ENCODE assay signal across 8 mouse cellular contexts in the genomic region with DNA sequence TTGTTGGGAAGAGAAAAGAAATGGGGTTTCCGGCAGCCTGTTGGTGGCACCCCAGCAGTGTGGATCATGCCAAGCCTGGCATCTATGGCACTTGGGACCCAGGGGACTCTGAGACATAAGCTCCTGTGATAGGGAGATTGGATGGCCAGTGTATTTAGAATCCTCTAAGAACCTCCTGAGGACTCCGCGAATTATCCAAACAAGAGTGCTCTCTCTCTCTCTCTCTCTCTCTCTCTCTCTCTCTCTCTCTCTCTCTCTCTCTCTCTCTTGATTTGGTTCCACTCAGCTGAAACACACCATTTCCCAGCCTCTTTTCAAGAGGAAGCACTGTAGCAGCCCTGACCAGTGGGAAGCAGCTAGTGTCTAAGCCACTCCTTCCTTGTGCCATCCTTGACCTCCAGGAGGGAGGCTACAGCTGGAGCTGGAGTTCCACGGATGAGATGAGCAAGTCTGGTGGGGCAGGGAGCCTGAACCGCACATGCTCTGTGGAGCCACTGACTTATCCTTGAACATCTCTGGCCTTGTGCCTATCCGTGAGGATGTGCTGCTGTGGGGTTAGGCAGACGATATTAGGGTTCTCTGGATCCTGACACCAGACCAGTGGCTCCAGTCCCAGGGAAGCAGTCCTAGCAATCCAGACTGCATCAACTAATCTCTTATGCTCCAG.
DNase-seq lines count a peak whose midpoint lies in the region; ATAC-seq and TF ChIP-seq lines count a peak whose summit lies in the region.

No protein-coding gene starts in this region.

- ATAC-seq in kidney, embryonic 15.5 days (replicated peaks; ENCODE audit: low FRiP score): peak; percentile 28
- no peak for ATAC-seq in limb, embryonic 14.5 days (ENCODE audit: low FRiP score, low read depth)

- H3K4me2 ChIP-seq in kidney, embryonic 15.5 days: peak overlapping the region; percentile 48
- peak overlapping the region; percentile 40 for H3K4me2 ChIP-seq in limb, embryonic 14.5 days (replicated peaks; ENCODE audit: low read depth, low read length, severe bottlenecking)

- H3K36me3 ChIP-seq in kidney, embryonic 15.5 days: no peaks in the 10 kb centered on the region
- H3K36me3 ChIP-seq in limb, embryonic 14.5 days (ENCODE audit: control insufficient read depth, insufficient read depth, low read length): no peaks in the 10 kb centered on the region

- no peaks in the 10 kb centered on the region for H3K27me3 ChIP-seq in kidney, embryonic 15.5 days
- no peaks in the 10 kb centered on the region for H3K27me3 ChIP-seq in limb, embryonic 14.5 days (ENCODE audit: control insufficient read depth, insufficient read depth, low read length)

- no peak for DNase-seq in kidney, adult 18-20 months
- peak; percentile 50 for DNase-seq in gastrocnemius, postnatal 25 days
- no peak for DNase-seq in limb, embryonic 14.5 days (ENCODE audit: low spot score)
- peak; percentile 55 for DNase-seq in retina, postnatal 1 day
- no peak for DNase-seq in urinary bladder, adult 2 months (ENCODE audit: low spot score)
- no peak for DNase-seq in frontal cortex, postnatal 14 days (ENCODE audit: low spot score in 2 of 2)

- no peak overlapping the region for H3K4me3 ChIP-seq in kidney, embryonic 15.5 days (replicated peaks)
- H3K4me3 ChIP-seq in brown adipose tissue, adult 24 weeks (ENCODE audit: insufficient read depth, low read depth, low read length): no peak overlapping the region
- 0 out of 2 replicates have a peak overlapping the region, but pooled peaks have one; percentile 10 for H3K4me3 ChIP-seq in limb, embryonic 14.5 days (replicated peaks; ENCODE audit: low read length)

- WGBS in kidney, embryonic 15.5 days: 31% methylated on average over 7 of the region's 7 CpGs
- WGBS in limb, embryonic 14.5 days: 33% methylated on average over 7 of the region's 7 CpGs

- peaks cover 71% of the 10 kb centered on the region for H3K4me1 ChIP-seq in kidney, embryonic 15.5 days
- H3K4me1 ChIP-seq in brown adipose tissue, adult 24 weeks (ENCODE audit: control insufficient read depth, insufficient read depth, insufficient read length, low read length): 0 out of 2 replicates have a peak, but pooled peaks cover 2% of the 10 kb centered on the region
- H3K4me1 ChIP-seq in limb, embryonic 14.5 days (ENCODE audit: control insufficient read depth, insufficient read depth, low read length): peaks cover 53% of the 10 kb centered on the region

- H3K27ac ChIP-seq in kidney, embryonic 15.5 days: peak overlapping the region; percentile 93
- peak overlapping the region; percentile 44 for H3K27ac ChIP-seq in brown adipose tissue, adult 24 weeks (replicated peaks; ENCODE audit: low read depth, low read length)
- H3K27ac ChIP-seq in limb, embryonic 14.5 days (replicated peaks; ENCODE audit: low read depth, low read length): peak overlapping the region; percentile 89

- 0 out of 2 replicates have a peak overlapping the region, but pooled peaks have one; percentile 1 for H3K9ac ChIP-seq in kidney, embryonic 15.5 days
- 0 out of 2 replicates have a peak overlapping the region, but pooled peaks have one; percentile 8 for H3K9ac ChIP-seq in limb, embryonic 14.5 days (ENCODE audit: low read depth, low read length, severe bottlenecking)

- H3K9me3 ChIP-seq in kidney, embryonic 15.5 days (replicated peaks): no peaks in the 10 kb centered on the region
- H3K9me3 ChIP-seq in limb, embryonic 14.5 days (ENCODE audit: control insufficient read depth, low read length): no peaks in the 10 kb centered on the region

- no peak for TF ChIP-seq POLR2A in limb, embryonic 14.5 days (IDR thresholded peaks at IDR 0.05; ENCODE audit: borderline replicate concordance, extremely low read depth, insufficient read depth, insufficient read length)

Comparison
In these comparisons a context has a peak if more than half of its experiments do, and no peak if none do; other contexts are left out.
1. DNase-seq: peak in gastrocnemius, postnatal 25 days (single experiment) and retina, postnatal 1 day (single experiment); none in kidney, adult 18-20 months (single experiment), limb, embryonic 14.5 days (single experiment), urinary bladder, adult 2 months (single experiment) and frontal cortex, postnatal 14 days (0 of 2).
2. Peak in every context shown above with its lines, with median percentiles within 50 percentile points of each other: H3K27ac ChIP-seq.